Mouse (Mus musculus) ovary, postnatal 14 days (tissue): ENCODE results near the gene Prpf40a.
A peak's percentile ranks its signal among the peaks of the same experiment; 100 is the strongest.

ENCODE experiments used
- DNase-seq: peaks from one replicate; pipeline ENCODE4 v3.0.0; 2022; ENCODE audit warnings: low spot score

Prpf40a gene

DNA sequence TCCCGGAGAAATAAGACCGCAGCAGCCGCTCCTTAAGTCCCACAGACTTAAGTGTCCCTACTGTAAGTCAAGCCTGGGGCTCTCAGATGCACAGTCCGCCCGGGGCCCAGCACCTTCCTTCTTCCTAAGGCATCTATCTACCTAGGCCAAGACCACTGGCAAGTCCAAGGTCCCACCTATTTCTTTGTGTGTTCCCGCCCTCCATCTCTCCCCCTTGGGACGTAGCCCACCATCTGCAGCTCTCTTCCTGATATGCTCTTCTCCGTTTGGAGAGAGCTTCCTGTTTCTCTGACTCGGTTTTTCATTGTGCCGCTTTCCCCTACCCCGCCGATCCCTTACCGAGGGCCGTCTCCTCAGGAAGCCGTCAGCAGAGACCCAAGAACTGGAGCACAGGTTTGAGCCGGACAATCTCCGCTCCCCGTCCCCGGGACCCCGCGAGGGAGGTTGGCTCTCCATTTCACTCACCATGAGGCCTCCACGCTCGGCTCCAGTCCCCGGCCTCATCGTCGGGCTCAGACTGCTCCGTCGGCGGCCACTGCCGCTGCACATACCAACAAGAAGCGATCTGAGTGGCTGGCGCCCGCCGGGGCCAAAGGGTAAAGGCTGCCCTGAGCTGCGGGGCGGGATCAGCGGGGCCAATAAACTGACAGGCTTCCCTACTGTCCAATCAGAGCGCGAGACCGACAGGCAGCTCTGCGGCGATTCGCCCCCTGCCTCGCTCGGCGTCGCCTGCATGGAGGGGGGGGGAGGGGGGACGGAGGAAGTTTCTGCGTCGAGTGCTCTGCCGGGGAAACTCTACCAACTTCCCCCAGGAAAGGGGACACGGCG is at the start of gene Prpf40a:
Prpf40a (minus strand) TSS at position 601 of the 828 bp plus-strand sequence.
- peak; percentile 100 for DNase-seq

GRCm38 (mm10) chr2:53222242-53222641 is 31.2 kb upstream of the Prpf40a start:
- DNase-seq, result no peak

DNA sequence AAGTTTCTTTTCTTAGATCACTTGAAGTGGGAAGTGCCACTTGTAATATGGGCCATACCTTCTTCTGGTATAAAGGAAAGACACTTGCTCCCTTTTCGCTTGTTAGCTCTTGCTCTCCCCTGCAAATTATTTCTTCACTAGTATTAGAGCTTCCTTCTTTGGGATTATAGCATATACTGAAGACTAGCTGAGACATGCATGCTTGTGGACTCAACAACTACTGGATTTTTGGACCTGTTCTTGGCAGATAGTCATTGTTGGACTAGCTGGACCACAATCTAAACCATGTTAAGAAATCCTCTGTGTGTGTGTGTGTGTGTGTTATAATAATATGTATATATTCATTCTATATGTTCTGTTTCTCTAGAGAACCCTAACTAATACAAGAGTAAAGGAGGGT is 22.4 kb upstream of the Prpf40a start:
- DNase-seq, result no peak

- DNase-seq, result no peak
Observed at GRCm38 (mm10) chr2:53206749-53207148, 15.7 kb upstream of the Prpf40a start.

GRCm38 (mm10) chr2:53204373-53205274 is 13.5 kb upstream of the Prpf40a start:
- no peak for DNase-seq

DNA sequence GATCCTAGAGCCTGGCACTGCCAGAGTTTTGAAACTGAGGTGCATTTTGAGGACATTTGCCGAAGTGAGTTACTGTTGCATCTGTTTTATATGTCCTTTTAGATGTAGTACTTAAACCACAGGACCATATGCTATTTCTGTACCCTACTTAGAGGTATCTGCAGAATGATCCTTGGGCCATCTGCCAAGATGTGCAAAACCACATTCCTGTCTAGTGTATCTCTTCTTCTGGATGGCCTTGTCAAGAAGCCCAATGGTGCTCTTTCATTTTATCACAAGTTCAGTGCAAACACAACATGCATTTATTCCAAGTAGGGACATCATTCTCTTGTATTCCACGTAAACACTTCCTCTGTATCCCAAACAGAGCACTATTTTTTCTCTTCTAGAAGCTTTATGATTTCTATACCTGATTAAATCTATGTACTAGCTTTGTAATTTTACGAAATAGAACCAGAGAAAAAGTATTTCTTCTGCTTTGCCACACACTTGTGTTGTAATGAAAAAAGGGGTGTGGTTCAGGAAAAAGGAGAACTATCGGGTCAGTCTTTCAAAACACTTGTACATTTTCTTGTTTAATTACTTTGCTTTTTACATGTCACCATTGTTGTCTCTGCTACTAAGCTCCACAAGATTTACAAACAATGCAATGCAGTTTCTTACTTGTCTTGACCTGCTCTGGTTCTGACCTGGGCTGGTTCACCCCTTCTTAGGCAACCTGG is 9.2 kb upstream of the Prpf40a start:
- no peak for DNase-seq

- DNase-seq, result no peak
Observed at GRCm38 (mm10) chr2:53199203-53199602, 8.1 kb upstream of the Prpf40a start.

GRCm38 (mm10) chr2:53196431-53196830 is 5.3 kb upstream of the Prpf40a start:
- no peak for DNase-seq

DNA sequence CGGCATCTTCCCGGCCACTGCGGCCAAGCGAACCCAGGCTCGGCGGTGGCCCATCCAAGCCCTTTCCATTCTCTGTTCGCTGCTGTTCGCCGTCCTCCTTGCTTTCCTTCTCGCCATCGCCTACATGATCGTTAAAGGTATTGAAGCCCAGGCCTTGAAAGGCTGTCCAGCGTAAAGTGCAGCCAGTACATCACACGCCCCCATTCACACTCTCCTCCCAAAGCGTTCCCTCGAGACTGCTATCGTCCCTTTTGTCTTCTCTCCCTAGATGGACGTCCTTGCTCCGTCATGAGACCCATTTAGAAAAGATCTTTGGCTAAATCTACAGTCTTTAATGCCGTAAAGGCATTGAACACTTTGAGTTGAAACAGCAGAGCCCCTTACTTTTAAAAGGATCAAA is 1.3 kb upstream of the Prpf40a start:
- DNase-seq, result no peak

DNA sequence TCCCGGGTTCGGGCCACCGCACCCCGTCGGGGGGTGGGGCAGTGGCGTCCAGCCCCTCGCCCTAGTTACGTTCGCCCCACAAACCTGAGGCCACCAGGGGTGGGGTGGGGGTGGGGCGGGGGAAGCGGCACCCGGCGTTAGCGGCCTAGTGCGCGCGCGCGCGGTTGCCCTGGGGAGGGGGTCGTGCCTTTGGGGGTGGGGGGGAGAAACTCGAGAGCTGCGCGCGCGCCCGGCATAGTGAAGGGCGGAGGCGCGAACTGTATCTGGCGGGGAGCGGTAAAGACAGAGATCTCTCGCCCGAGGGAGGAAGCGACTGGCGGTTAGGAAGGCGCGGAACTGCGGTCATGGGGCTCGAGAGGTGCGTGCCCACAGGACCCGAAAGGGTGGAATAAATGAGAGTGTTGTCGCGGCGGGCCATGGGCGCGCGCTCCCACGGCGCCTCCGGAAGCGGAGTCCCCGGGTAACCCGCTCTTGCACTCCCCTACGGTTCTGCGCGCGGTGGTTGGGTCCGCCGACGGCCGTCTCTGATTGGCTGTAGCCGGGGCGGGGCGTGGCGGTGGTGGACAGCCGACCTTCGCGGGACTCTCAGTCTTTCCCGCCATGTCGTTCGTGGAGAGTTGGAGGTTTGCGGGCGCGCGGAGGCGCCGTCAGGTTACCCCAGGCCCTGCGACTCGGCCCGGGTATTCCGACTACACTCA is 588 bp upstream of the Prpf40a start, which contains the start of gene Arl6ip6:
Arl6ip6 (plus strand) TSS at position 204 of the 698 bp plus-strand sequence.
- DNase-seq, result peak; percentile 98

DNA sequence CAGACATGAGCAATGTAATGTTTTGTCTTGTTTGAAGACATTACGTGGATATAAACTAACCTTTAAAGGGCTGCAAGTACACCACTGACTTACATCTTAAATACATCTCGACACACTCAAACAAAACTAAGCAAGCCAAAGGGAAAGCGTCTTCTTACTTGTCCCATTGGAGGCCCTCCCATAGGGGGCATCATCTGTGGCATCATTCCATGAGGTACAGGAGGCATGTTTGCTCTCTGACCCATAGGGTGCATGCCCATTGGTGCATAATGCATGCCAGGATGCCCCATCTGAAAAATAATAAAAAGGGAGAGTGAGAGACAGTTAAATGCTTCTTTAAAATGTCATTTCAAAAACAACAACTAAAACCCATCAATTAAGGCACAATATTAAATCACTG is 1.3 kb downstream of the Prpf40a start:
- no peak for DNase-seq

DNA sequence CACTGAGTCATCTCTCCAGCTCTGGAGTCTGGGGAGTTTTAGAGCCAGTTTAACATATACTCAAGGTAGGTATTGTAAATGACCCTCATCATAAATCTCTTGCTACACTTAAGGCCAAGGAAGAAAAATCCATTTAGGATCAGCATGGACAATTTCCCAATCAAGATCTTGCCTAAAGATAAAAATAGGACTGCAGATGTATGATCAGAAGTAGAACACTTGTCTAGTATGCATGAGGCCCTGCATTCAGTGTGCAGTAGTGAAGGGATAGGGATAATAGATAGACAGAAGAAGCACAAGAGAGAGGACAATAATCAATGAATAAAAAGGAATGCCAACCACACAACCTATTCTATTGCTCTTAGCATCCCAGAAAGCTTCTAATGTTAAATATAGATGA is 11.2 kb downstream of the Prpf40a start:
- no peak for DNase-seq

- DNase-seq, result no peak
Observed at GRCm38 (mm10) chr2:53178966-53179365, 12.1 kb downstream of the Prpf40a start.

DNA sequence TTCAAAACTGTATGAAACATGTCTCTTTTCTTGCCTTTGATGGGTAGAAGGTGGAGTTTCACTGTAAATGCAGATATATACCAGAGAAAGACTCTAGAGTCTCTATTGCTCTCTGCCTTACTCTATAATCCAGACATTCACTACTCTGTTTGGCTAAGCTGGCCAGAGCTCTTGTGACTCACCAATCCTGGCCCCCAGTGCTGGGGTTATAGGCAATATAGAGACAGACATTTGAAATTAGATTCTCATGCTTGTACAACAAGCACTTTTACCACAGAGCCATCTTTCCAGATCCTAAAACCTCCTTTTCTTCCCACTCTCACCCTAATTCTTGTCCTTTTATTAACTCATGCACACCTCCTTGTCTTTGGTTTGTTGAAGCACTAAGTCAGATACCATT is 17.1 kb downstream of the Prpf40a start:
- DNase-seq, result no peak

- DNase-seq, result no peak
Observed at GRCm38 (mm10) chr2:53146852-53147251, 44.2 kb downstream of the Prpf40a start.

DNA sequence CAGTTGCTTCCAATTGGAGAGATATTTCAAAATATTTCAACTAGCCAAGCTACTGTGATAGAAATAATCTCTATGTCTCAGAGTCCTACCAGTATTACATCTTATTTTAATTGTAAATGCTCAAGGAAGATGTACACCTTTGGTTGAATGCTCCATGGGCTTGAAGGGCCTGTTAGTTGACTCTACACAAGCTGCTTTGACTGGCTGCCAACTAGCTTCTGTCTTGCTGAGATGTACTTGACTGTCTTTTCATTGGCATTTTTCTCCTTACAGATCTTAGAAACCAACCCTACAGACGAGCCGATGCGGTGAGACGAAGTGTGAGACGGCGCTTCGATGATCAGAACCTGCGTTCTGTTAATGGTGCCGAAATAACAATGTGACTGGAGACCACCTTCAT is 59.5 kb downstream of the Prpf40a start:
- DNase-seq, result no peak

DNA sequence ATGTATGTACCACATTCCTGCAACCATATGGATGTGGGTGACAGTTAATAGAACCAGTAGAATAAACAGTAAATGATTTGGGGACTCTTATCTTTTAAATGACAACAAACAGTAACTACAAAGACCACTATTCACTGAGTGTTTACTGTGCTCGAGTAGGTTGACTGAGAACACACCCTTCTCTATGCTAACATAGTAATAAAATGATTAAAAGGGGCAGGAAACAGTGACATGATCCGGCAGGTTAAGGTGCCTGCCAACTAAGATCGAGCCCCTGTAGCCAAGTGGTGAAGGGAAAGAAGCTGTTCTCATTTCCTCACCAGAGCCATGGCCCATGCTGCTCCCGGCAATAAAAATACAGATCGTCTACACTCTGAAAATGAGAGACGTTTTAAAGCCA is 62.0 kb downstream of the Prpf40a start:
- no peak for DNase-seq

GRCm38 (mm10) chr2:53125998-53126397 is 65.1 kb downstream of the Prpf40a start:
- no peak for DNase-seq

- peak; percentile 14 for DNase-seq
Observed at GRCm38 (mm10) chr2:53121797-53122196, 69.3 kb downstream of the Prpf40a start.

DNA sequence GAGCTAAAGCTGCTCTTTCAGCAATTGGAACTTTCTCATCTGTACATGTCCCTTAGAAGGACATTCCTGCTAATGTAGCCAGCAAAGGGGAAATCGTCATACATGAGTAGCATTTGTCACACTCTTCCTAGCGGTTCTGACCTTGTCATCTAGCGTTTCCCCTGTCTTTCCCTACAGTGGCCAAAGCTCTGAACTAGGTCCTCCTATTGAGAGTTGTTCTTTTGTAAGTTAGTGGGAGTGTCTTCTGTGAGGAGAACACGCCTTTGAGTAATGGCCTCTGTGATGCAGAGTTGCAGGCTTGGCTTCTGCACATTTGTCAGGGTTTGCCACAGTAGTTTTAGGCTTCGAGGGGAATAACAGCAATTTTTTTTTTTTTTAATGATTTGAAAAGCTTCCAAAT is 82.5 kb downstream of the Prpf40a start:
- no peak for DNase-seq

DNA sequence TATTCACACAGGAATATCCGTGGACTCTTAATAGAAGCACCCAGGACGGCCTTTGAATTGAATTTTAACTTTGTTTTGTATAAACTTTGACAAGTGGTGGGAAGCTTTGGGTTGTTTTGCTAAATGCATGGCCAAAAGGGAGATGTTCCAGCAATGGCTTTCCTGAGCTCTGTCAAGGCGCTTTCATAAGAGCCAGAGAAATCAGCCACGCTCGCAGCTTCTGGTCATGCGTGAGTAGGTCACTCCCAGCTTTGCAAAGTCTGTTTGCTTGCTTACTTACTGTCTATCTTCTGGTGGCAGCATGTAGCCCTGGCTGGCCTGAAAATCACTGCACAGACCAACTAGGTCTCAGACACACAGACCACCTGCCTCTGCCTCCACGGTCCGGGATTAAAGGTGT is 84.6 kb downstream of the Prpf40a start:
- no peak for DNase-seq

GRCm38 (mm10) chr2:53106056-53106455 is 85.0 kb downstream of the Prpf40a start:
- no peak for DNase-seq
